Mouse (Mus musculus): ENCODE results near the gene Gopc.
"Not testable (repeated sequence)": the region's sequence is repeated elsewhere in the genome, so short reads cannot be mapped to it uniquely, and the experiment has no call there.

The Gopc gene

DNA sequence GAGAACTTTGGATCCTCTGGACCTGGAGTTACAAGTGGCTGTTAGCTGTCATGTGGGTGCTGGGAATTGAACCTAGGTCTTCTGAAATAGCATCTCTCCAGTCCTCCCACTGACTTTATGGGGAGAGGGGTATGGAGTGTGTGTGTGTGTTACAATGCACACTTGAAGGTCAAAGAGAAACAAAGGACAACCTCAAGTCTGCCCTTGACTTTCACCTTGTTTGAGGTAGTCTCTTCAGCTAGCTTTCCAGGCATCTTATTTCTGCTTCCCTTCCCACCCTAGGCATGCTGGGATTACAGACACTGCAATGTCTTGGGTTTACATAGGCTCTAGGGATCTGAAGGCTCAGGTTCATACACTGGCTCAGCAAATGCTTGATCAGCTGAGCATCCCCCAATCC is 79.7 kb downstream of the Gopc start:
- no peak for DNase-seq (ENCODE audit: extremely low spot score, low read depth, low spot score)

DNA sequence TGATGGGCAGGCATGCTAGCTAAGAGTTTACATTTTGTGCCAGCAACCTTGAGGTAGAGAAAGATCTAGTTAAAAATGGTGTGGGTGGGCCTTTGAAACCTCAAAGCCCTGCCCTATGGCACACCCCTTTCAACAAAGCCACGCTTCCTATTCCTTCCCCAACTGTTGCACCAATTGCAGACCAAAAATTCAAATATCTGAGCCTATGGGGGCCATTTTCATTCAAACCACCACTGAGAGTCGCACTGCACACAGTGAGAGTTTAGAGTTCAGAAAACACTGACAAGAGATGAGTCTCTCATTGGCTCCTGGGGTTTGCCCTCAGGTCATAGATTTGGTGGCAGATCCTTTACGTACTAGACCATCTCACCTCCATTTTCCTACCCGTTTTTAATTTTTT is 80.2 kb downstream of the Gopc start:
- no peak for DNase-seq (ENCODE audit: extremely low spot score, low read depth, low spot score)

DNA sequence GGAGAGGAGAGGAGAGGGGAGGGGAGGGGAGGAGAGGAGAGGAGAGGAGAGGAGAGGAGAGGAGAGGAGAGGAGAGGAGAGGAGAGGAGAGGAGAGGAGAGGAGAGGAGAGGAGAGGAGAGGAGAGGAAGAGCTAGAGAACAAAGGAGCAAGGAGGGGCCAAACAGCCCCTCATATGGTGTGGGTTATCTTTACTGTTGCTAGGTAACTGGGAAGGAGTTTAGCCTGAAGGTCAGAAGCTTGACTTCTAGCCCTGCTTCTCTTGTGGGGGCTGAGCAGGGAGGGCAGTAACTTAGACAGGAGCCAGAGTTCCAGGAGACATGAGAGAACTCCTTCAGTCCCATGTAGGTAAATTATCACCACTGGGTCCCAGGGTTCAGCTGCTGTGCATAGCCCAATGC is 83.4 kb downstream of the Gopc start:
- not testable (repeated sequence) for DNase-seq (ENCODE audit: extremely low spot score, low read depth, low spot score)

DNA sequence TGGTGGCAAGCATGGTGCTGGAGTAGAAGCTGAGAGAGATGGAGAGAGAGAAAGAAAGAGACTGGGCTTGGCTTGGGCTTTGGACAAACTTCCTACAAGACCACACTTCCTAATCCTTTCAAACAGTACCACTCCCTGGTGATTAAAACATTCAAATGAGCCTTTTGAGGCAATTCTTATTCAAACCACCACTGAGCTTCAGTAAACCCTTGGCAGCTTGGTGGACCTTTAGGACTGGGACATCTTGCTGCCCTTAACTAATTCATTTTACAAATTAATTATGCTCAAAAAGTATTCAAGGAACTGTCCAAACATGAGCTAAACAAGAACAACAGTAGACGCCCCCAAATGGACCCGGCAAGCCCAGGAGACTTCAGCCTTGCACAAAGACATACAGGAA is 86.0 kb downstream of the Gopc start:
- DNase-seq (ENCODE audit: extremely low spot score, low read depth, low spot score), result no peak

DNA sequence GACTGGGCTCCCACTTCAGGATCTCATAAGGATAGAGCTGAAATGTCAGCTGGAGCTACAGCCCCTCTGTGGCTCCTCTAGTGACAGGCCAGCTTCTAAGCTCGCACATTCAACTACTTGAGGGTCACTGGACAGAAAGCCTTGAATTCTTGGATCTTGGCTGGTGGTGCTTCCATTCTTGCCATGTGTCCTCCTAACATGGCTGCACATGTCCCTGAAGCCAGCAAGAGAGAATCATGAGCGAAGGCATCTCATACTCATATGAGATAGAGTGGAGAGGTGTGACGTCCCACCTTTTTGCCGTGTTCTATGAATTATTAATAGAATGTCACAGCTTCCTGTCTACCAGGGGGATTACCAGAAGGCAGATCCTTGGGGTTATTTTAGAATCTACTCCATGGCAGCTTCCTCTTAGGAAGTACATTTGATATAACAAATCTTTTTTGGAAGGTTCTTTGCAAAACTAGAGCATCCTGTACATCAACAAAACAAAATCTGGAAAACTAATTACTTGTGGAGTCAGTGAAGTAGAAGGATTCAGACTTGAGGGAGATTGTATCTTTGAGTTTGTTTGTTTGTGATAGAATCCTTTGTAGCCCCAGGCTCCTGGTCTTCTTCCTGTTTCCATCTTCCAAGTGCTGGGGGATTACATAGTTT is 87.9 kb downstream of the Gopc start:
- no peak for DNase-seq (ENCODE audit: extremely low spot score, low read depth, low spot score)

DNA sequence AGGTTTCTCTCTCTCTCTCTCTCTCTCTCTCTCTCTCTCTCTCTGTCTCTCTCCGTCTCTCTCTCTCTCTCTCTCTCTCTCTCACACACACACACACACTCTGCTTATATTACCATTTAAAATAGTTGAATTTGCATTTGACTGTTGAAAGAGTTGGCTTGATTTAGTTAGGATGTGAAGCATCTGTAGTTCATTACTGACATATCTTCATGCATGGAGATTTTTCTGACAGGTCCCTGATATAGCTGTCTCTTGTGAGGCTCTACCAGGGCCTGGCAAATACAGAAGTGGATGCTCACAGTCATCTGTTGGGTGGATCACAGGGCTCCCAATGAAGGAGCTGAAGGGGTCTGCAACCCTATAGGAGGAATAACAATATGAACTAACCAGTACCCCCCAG is 89.5 kb downstream of the Gopc start:
- not testable (repeated sequence) for DNase-seq (ENCODE audit: extremely low spot score, low read depth, low spot score)

DNA sequence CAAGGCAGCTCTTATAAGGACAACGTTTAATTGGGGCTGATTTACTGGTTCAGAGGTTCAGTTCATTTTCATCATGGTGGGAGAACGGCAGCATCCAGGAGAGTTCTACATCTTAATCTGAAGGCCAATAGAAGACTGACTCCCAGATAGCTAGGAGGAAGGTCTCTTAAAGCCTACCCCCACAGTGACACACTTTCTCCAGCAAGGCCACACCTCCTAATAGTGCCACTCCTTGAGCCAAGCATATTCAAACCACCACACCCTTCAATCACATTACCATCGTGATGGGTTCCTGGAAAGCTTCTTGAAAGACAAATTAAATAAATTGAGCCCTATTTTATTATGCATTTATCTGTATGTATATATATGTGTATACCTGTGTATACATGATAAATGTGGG is 92.7 kb downstream of the Gopc start:
- no peak for DNase-seq (ENCODE audit: extremely low spot score, low read depth, low spot score)

DNA sequence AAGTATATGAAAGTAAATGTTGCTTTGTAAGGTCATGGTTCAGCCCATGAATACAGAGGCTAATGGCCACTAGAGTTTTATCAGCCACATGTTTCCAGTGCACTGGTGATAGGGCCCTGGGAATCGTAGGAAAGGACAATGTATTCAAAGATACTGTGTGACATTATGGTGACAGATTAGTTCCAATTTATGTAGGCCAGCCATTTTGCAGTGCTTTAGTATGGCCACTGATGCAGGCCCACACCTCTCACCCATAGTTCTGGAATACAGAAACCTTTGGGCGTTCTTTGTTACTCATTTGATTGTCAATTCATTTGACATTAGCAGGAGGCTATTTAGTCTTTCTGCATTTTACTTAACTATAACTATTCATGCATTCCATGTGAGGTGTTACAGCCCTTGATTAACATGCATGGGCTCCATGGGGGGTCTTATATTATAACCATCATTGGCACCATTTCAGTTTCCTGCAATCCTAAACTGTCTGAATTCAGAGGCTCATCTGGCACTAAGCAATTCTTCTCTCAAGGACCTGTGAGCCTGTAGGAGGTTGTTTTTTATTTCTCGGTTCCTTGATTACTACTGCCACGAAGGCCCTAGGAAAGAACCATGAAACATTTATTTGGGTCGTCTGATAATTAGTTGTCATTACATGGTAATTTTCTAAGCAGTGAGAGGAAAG is 93.9 kb downstream of the Gopc start:
- DNase-seq (ENCODE audit: extremely low spot score, low read depth, low spot score), result no peak
